Mouse (Mus musculus): ENCODE results near the gene Col9a1.

Col9a1 gene

GRCm38 (mm10) chr1:24177224-24177851 is at the start of gene Col9a1:
Gene Col9a1 (plus strand): TSS chr1:24177610.
- no peak for DNase-seq (ENCODE audit: low spot score in 2 of 2)

- DNase-seq (ENCODE audit: low spot score in 2 of 2), result no peak
These were observed 49.5 kb upstream of the Col9a1 start for GRCm38 (mm10) chr1:24127866-24128265.

GRCm38 (mm10) chr1:24133853-24134252 is 43.6 kb upstream of the Col9a1 start:
- DNase-seq (ENCODE audit: low spot score in 2 of 2), result no peak

DNA sequence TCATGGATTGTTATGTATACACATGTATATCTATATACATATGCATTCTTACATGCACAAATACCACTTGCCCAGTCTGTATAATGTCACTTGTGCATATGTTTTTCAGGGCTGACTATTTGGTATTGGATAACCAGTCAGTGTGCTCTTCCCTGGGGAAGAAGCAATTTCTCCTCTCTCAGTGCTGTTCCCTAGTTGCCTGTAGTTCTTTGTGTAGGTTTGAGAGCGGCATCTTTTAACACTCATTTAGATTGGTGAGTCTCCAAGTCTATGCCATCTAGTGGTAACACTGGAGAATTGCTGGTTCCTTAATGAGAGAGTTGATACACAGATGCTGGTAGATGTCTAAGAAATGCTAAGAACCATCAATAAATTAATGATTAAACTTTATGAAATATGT is 42.6 kb upstream of the Col9a1 start:
- DNase-seq (ENCODE audit: low spot score in 2 of 2), result no peak

- peak; percentile 29 to 67 for DNase-seq (ENCODE audit: low spot score in 2 of 2)
These were observed 40.3 kb upstream of the Col9a1 start for GRCm38 (mm10) chr1:24137133-24137532.

GRCm38 (mm10) chr1:24140555-24140954 is 36.9 kb upstream of the Col9a1 start:
- DNase-seq (ENCODE audit: low spot score in 2 of 2), result no peak

DNA sequence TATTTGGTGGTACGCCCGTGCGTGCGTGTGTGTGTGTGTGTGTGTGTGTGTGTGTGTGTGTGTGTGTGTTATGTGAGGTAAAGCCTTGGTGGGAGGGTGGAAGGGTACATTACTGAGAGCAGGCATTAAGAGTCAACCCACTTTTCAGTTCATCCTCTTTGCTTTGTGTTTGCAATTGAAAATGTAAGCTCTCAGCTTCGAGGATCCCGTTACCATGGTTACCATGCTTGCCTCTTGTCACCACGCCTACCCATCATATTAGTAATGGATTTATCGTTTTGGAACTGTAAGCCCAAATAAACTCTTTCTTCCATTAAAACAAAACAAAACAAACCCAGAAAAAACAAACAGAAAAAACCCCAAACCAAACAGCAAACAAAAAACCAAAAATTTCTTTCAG is 33.9 kb upstream of the Col9a1 start:
- DNase-seq (ENCODE audit: low spot score in 2 of 2), result no peak

GRCm38 (mm10) chr1:24157751-24158150 is 19.7 kb upstream of the Col9a1 start:
- DNase-seq (ENCODE audit: low spot score in 2 of 2), result no peak

DNA sequence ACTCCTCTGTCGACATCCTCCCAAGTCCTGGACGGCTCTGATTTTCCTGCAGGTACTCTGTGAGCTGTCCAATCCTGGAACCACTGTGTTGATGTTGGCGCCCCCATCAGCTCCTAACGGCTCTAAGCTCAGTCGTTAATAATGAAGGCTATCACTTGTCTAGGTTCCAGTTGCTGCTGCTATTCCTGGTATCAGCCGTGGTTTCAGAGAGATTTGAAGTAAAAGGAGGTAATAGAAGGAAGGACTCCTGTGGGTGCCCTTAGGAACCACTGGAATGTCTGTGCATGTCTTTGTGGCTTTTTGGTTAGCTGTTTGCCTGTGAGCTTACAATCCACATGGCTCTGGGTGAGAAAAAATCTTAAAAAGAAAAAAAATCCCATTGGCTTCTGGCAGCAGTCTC is 8.0 kb upstream of the Col9a1 start:
- DNase-seq (ENCODE audit: low spot score in 2 of 2), result no peak

- DNase-seq (ENCODE audit: low spot score in 2 of 2), result peak in 1 of 2 experiments; percentile 30
These were observed 6.1 kb upstream of the Col9a1 start for GRCm38 (mm10) chr1:24171205-24171866.

DNA sequence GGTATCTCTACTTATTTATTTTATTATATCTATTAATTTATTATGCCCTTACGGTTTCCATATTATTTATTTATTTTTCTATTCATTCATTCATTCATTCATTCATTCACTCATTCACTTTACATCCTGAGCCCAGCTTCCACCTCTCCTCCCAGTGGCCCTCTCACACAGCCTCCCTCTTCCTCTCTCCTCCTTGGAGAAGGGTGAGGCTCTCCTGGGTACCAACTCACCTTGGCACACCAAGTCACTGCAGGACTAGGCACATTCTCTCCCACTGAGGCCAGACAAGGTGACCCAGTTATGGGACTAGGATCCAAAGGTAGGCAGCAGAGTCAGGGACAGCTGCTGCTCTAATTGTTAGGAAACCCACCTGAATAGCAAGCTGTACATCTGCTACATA is 5.5 kb upstream of the Col9a1 start:
- no peak for DNase-seq (ENCODE audit: low spot score in 2 of 2)

GRCm38 (mm10) chr1:24172656-24173055 is 4.8 kb upstream of the Col9a1 start:
- no peak for DNase-seq (ENCODE audit: low spot score in 2 of 2)

DNA sequence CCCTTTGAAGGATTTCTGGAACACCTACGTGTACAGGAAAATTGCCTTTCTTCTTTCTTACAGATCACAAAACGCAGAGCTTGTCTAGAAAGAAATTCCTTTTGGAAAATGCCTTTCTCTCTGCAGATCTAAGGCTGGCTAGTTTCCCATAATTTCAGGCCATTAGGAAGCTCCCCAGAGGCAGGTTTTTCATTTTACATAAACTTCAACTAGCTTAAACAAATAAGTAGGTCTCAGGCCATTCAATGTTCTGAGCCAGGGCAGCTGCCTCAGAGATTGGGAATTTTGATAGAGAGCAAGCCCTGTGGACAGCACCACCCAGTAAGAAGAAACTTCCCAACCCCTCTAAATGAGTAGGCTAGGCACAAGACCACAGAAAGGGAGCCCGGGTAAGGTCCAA is 1.6 kb upstream of the Col9a1 start:
- DNase-seq (ENCODE audit: low spot score in 2 of 2), result no peak

DNA sequence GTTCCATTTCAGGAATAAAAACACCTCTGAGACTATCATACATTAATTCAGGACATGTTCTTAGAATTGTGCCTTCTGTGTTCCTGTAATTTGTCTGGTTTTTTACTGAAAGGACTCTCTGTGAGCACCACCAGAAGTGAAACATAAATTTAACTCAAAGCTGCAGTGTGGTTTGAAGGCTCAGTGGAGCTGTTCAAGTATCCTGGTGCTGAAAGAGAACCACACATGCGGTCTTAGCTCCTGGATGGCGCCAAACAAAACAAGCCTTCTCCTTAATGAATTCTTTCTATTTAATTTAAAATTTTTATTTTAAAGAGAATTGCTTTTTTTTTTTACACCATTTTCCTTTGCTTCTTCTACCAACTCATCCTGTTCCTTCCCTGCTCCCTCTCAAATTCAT is 2.4 kb downstream of the Col9a1 start:
- no peak for DNase-seq (ENCODE audit: low spot score in 2 of 2)

- no peak for DNase-seq (ENCODE audit: low spot score in 2 of 2)
These were observed 7.6 kb downstream of the Col9a1 start for GRCm38 (mm10) chr1:24184981-24185380.

DNA sequence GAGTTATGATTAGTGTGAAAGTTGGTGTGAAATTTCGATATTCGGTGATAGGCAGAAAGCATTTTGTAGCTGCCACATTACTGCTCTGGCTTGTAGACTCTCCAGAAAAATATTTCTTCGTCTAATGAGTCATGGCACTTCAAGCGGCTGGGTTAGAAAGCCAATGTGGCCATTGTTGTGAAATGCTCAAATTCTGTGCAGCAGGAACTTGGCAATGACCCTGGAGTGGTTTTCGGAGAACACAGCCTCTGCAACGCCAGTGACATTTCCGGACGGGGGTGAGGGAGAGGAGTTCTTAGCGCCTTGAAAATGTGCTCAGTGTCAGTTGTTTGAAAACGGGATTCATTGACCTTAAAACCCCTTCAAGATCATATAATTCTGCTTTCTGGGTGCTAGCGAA is 9.6 kb downstream of the Col9a1 start:
- no peak for DNase-seq (ENCODE audit: low spot score in 2 of 2)

DNA sequence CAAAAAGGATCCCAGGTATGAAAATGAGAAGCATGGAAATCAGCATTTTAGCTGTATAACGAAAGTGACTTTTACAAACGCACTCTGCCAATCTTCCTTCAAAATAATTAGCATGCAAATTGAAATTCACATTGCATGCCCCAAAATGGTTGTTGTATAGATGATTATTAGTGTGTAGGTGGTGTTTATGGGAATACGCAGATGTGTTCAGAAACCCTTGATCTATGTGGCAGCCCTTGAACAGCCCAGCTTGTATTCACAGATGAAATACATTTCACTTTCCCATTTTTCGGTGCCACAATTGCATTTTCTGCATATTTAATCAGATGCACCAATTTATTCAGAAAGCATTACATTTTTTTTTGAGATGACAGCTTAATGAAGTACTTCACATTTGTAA is 14.3 kb downstream of the Col9a1 start:
- DNase-seq (ENCODE audit: low spot score in 2 of 2), result no peak

- no peak for DNase-seq (ENCODE audit: low spot score in 2 of 2)
These were observed 16.7 kb downstream of the Col9a1 start for GRCm38 (mm10) chr1:24194111-24194510.

- no peak for DNase-seq (ENCODE audit: low spot score in 2 of 2)
These were observed 17.8 kb downstream of the Col9a1 start for GRCm38 (mm10) chr1:24195070-24195840.

- DNase-seq (ENCODE audit: low spot score in 2 of 2), result no peak
These were observed 18.6 kb downstream of the Col9a1 start for GRCm38 (mm10) chr1:24195951-24196517.

DNA sequence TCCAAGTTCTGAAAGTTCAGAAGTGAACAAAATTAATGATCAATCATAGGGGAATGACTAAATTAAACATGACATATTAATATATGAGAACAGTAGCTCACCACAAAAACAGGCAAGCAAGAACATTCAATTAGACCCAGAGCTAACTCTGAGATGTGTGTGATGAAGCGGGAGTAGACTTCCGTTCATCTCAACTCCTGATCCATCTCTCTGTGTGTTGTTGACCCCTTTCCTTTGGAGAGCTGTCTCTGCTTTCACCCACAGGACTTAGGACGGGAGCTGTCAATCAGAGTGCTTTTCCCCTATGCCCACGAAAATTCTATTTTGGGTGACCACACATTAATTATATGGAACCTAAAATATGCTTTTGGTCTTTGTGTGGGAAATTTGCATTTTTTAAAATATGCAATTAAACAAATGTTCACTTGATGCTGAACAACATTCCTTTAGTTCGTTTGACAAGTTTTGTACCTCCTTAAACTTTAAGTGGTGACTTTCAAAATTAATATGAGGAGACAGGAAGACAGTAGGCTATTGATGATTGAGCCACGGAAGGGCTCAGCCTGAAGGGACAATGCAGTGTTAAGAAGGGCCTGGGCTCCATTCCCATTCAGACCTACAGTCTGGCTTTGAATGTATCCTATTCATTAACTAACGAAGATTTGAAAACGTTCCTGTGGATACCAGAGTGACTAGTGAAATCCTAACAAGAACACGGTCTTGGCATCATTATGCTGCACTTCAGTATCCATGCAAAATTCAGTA is 34.4 kb downstream of the Col9a1 start:
- no peak for DNase-seq (ENCODE audit: low spot score in 2 of 2)

GRCm38 (mm10) chr1:24219041-24219440 is 41.6 kb downstream of the Col9a1 start:
- no peak for DNase-seq (ENCODE audit: low spot score in 2 of 2)
